Mouse (Mus musculus) lung, adult 2 months (tissue): ENCODE measurements at regions not wholly inside any gene's neighbourhood (a gene's known extent, or its start where the extent isn't known, plus 50 kb on each side); places are given as distances from the start of the nearest gene placed in this dataset.

ENCODE experiments used
- DNase-seq: peaks from one replicate; pipeline ENCODE4 v3.0.0; 2022
- H3K4me1 ChIP-seq: fragments of 200-500 bp; 2 replicates; pipeline ENCODE4 v1.6.1; 2011; ENCODE audit warnings: low read length; ENCODE audit not compliant: control insufficient read depth, insufficient read depth
- H3K4me3 ChIP-seq: fragments of 200-500 bp; replicated peaks from 2 replicates; pipeline ENCODE3; 2011; ENCODE audit warnings: low read depth, mild to moderate bottlenecking, control low read depth, low read length; ENCODE audit errors: extremely low read depth
- CTCF ChIP-seq: fragments of 200-500 bp; IDR thresholded peaks from 2 replicates; pipeline ENCODE4 v1.5.1; 2011; ENCODE audit warnings: mild to moderate bottlenecking, low read length, control low read depth; ENCODE audit not compliant: insufficient read depth
- POLR2A ChIP-seq: fragments of 200-500 bp; IDR thresholded peaks from 2 replicates; pipeline ENCODE4 v1.6.1; 2011; ENCODE audit warnings: low read depth, mild to moderate bottlenecking, control low read depth, low read length, borderline replicate concordance; ENCODE audit errors: extremely low read depth
- whole genome bisulfite sequencing: fragments of 180-500 bp; shearing (Covaris S2); methylation state at CpG from one replicate; pipeline ENCODE4 v1.1.7; 2018; 5-methylcytosine and 5-hydroxymethylcytosine counted together

GRCm38 (mm10) chr1:13978640-13979039 lies 2114.5 kb downstream of the 4930444P10Rik start:
- 60% methylated on average over 3 of the region's 3 CpGs for WGBS
- no peaks in the 10 kb centered on the region for H3K4me1 ChIP-seq
- no peak overlapping the region for H3K4me3 ChIP-seq
- no peak for DNase-seq
- TF ChIP-seq CTCF (no peak), POLR2A (no peak)

DNA sequence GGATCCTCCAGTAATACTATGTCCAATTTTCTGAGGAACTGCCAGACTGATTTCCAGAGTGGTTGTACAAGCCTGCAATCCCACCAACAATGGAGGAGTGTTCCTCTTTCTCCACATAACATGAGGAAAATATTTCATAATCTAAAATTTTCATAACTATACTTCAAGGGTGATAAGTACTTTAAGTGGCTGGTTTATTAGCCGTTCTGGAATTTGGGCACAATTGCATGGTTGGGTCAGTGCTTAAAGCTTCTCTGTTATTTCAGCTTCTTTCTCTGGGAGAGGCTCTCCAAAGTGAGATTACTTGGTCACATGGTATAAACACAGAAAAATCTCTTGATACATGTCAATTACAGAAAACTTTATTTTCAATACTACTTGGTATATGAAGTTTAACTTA lies 2115.9 kb downstream of the 4930444P10Rik start:
- no peak for DNase-seq
- TF ChIP-seq POLR2A = no peak
- WGBS = 65% methylated on average over 1 of the region's 1 CpGs
- no peaks in the 10 kb centered on the region for H3K4me1 ChIP-seq
- no peak overlapping the region for H3K4me3 ChIP-seq

- Histone ChIP-seq H3K4me1 (no peaks in the 10 kb centered on the region), H3K4me3 (no peak overlapping the region)
- TF ChIP-seq POLR2A (no peak), CTCF (no peak)
- no peak for DNase-seq
- WGBS = 76% methylated on average over 3 of the region's 3 CpGs
Observed at GRCm38 (mm10) chr1:13949241-13949640, 2143.9 kb downstream of the 4930444P10Rik start.

- TF ChIP-seq POLR2A (no peak), CTCF (no peak)
- WGBS = 86% methylated on average over 3 of the region's 3 CpGs
- DNase-seq = no peak
- Histone ChIP-seq H3K4me1 (no peaks in the 10 kb centered on the region), H3K4me3 (no peak overlapping the region)
Observed at GRCm38 (mm10) chr1:13941351-13941750, 2151.8 kb downstream of the 4930444P10Rik start.

- no peak for DNase-seq
- TF ChIP-seq CTCF (no peak), POLR2A (no peak)
- Histone ChIP-seq H3K4me1 (no peaks in the 10 kb centered on the region), H3K4me3 (no peak overlapping the region)
Observed at GRCm38 (mm10) chr1:13938344-13938743, 2154.8 kb downstream of the 4930444P10Rik start.

- no peak for DNase-seq
- TF ChIP-seq POLR2A = no peak
- TF ChIP-seq CTCF = no peak
- 46% methylated on average over 4 of the region's 4 CpGs for WGBS
- Histone ChIP-seq H3K4me3 (no peak overlapping the region), H3K4me1 (no peaks in the 10 kb centered on the region)
Observed at GRCm38 (mm10) chr1:13935938-13936491, 2157.1 kb downstream of the 4930444P10Rik start.

DNA sequence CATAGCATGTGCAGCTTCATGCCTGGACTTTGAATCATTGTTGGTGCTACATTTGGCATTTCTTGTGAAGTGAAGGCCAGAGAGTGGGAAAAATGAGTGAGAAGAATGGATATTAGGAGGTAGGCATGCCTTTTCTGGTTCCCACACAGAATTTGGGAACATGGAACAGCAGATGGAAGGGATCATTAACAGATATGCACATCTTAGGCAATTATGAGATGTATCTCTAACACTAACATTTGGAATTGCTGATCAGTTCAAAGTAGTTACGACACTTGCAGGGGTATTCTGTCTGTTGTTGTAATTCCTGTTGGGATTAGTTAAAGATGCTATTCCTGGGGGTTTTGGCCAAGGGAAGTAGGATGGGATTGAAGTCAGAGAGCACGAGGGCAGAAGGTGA lies 2164.4 kb downstream of the 4930444P10Rik start:
- DNase-seq = no peak
- Histone ChIP-seq H3K4me1 (no peaks in the 10 kb centered on the region), H3K4me3 (no peak overlapping the region)
- TF ChIP-seq CTCF (no peak), POLR2A (no peak)
- 75% methylated on average over 2 of the region's 2 CpGs for WGBS

- TF ChIP-seq POLR2A = no peak
- no peak for TF ChIP-seq CTCF
- 54% methylated on average over 2 of the region's 2 CpGs for WGBS
- Histone ChIP-seq H3K4me3 (no peak overlapping the region), H3K4me1 (no peaks in the 10 kb centered on the region)
- no peak for DNase-seq
Observed at GRCm38 (mm10) chr1:13927964-13928363, 2165.2 kb downstream of the 4930444P10Rik start.

- TF ChIP-seq CTCF (no peak), POLR2A (no peak)
- H3K4me3 ChIP-seq = no peak overlapping the region
- no peak for DNase-seq
- H3K4me1 ChIP-seq = no peaks in the 10 kb centered on the region
- WGBS = 54% methylated on average over 2 of the region's 2 CpGs
Observed at GRCm38 (mm10) chr1:13925994-13926393, 2167.1 kb downstream of the 4930444P10Rik start.

DNA sequence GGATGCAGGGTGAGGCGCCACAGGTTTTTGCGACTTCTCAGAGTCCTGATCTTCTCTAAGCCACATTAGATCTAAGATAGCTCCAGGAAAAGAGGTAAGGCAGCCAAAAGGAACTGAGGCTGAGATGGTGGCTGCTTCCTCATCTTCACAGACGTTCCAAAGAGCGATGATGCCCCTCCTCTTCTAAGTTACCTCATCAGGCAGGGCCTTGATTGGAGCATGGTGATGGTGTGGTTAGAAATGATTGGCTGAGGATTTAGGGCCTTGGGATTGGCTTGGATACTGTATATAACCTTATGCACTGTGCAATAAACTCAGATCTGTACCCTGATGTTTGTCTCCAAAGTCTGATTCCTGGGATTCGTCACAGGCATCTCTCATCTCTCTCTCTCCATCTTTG lies 2177.9 kb downstream of the 4930444P10Rik start:
- Histone ChIP-seq H3K4me1 (no peaks in the 10 kb centered on the region), H3K4me3 (no peak overlapping the region)
- TF ChIP-seq POLR2A (no peak), CTCF (no peak)
- no peak for DNase-seq
- WGBS = 88% methylated on average over 5 of the region's 5 CpGs

GRCm38 (mm10) chr1:13879126-13879525 lies 2214.0 kb downstream of the 4930444P10Rik start:
- H3K4me3 ChIP-seq = no peak overlapping the region
- DNase-seq = no peak
- H3K4me1 ChIP-seq = no peaks in the 10 kb centered on the region
- TF ChIP-seq CTCF (no peak), POLR2A (no peak)
- 76% methylated on average over 2 of the region's 2 CpGs for WGBS
